Mouse (Mus musculus) thymus, postnatal 0 days (tissue): ENCODE results near the gene Atp1b1. TPM values are rescaled to one million over a fixed set of nuclear protein-coding genes. Genes with fewer than 3 reads are reported as not detected.

Source experiments
- DNase-seq: peaks from one replicate; pipeline ENCODE4 v3.0.0-alpha.2; 2015; ENCODE audit warnings: low spot score
- polyA plus RNA-seq: library from polyadenylated mRNA; unstranded; fragments of >200 nt; fragmentation: Nextera tagmentation; extraction: Ambion mirVana; gene quantifications from 2 replicates; pipeline ENCODE4 v1.2.1, GENCODE M21; 2015

Gene Atp1b1
- polyA plus RNA-seq, 1 experiment from 2014 or later: 60.1 TPM

GRCm38 (mm10) chr1:164397672-164398071 is 60.5 kb downstream of the Atp1b1 start:
- DNase-seq: no peak

DNA sequence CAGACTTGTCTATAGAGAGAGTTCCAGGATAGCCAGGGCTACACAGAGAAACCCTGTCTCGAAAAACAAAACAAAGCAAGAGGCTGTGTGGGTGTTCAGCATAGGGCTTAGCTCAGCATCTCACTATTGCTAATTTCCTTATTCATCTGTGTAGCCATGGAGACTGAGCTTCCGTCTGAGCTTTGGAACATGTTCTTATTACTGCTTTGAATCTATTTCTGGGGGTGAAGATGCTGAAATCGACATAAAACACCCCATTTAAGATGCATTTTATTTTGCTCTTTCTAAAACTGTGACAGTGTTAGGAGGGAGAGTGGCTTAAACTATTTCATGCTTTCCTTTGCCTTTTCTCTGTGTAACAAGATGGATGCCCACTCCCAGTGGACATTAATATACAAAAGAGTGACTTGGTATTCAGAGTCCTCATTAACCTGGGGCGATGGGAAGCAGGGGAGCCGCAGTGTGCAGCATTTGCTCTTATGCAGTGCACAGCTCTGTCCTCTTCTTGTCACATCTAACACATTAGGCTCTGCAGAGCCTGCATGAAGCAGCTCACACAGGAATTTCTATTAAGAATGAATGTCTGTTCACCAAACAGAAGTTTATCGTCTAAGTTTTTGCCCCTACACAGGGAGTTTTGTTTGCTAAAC is 62.9 kb downstream of the Atp1b1 start:
- no peak for DNase-seq

DNA sequence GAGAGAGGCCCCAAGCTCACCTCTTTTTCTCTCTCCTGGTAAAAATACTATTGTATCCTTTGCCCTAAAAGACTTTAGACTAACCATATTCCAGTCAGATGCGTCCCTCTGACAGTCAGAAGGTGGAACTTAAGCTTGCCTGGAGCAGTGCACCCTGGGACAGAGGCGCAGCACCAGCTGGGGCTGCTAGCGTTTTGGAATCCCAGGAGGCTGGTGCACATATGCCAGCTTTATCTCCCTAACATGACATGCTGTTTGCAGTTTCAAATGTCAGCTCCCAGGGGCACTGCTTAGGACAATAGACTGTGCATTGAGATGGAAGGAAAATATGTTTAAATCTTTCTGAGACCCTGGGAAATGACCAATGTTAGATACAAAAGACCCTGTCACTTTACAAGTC is 66.0 kb downstream of the Atp1b1 start:
- no peak for DNase-seq

GRCm38 (mm10) chr1:164389743-164390142 is 68.4 kb downstream of the Atp1b1 start:
- no peak for DNase-seq

Other genes starting within 250 kb of the Atp1b1 start
- 3.5 and 4.1 TPM in 2 replicates for gene Slc19a2, start 209.3 kb downstream of the Atp1b1 start, polyA plus RNA-seq
- gene Ccdc181, start 182.8 kb downstream of the Atp1b1 start, polyA plus RNA-seq: 11.4 and 11.5 TPM in 2 replicates
- gene Nme7, start 154.2 kb downstream of the Atp1b1 start, polyA plus RNA-seq: 27.3 and 30.3 TPM in 2 replicates
- 23.6 and 24.0 TPM in 2 replicates for gene Blzf1, start 150.9 kb downstream of the Atp1b1 start, polyA plus RNA-seq